Mouse (Mus musculus): ENCODE results near the gene Glyctk. TPM values are rescaled to one million over a fixed set of nuclear protein-coding genes. Genes with fewer than 3 reads are reported as not detected.

The Glyctk gene
- total and polyA plus RNA-seq, 3 experiments, result 2.5 to 3.3 (median 3.2) TPM

DNA sequence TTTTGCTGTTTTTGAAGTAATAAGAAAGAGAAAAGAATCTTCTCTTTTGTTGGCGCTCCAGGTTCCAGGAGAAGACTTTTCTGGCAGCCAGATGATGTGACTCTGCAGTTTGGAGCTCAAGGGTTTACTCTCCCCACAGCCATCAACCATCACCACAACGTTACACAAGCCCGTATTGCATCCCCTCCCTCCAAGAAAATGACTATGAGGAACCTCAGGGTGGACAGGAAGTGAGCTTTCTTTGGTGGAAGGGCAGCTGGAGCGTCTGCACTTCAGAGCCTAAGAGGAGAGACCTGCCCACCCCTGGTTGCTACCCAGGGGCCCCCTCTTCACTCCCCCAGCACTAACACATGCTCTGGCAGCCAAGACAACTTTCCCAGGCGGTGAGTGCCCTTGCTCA lies 10.7 kb downstream of the Glyctk start:
- no peak for DNase-seq

DNA sequence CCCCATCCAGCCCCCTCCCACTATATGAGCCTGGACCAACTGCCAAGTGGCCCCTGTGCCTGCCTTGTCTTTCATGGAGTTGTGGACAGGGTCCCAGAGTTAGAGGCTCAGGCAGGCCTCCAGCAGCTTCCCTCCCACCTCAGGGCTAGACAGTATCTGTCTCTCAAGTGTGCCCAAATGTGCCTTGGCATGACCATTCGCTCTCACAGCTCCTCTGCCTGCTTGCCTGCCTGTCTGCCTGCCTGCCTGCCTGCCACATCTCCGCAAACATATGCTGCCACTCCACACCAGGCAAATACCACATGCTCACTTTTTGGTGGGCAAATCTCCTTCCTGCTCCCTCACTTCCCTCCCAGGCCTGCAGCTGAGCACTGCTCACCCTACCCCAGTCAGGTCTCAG lies 12.4 kb downstream of the Glyctk start:
- no peak for DNase-seq

DNA sequence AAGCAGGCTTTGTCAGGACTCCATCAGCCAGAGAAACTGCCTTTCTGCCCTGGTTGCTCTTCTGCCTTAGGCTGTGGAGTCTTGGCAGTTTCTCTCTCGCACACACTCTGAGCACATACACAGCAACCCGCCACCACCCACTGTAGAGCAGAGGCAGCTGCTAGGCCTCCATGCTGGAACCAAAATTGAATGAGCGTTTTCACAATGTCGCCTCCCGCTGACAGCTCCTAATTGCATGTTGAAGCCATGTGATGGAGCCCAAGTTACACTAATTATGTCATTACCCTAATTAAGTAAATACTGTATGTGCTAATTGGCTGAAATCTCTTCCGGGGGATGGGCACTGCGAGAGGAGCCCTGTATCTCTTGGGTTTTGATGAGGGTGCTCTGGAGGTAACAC lies 13.8 kb downstream of the Glyctk start:
- DNase-seq, result no peak

DNA sequence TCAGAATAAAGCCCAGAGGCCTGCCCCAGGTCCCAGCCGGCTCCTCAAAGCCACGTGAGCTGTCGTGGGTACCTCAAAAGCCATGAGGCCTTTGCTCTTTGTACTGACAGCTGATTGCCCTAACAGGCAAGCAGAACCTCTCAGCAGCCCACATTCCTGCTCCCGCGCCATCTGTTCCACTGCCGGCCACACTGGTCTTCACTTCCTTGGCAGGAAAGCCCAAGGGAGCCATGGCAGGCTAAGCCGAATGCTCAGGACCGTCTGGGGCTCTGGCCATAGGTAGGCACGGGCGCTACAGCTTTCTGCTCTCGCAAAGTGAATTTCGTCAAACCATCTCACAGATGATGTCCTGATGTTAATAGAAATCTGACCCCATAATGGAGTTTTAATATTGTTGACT lies 16.0 kb downstream of the Glyctk start:
- DNase-seq, result no peak

DNA sequence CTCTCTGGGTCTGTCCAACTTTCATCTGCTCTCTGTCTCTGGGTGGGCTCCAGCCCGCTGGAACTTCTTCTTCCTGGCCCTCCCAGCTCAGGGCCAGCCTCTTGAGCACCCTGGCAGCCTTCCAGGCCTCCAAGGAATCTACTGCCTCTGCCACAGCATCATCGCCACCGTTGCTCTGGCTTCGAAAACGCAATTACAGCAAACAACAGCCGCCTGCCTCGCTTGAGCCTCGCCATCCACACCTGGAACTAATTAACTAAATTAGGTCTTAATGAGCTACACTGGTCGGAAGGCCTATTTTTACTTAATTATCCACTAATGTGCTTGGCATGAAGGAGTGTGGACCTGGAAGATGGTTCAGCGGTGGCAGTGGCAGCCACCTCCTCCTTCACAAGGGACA lies 18.2 kb downstream of the Glyctk start:
- DNase-seq, result no peak

DNA sequence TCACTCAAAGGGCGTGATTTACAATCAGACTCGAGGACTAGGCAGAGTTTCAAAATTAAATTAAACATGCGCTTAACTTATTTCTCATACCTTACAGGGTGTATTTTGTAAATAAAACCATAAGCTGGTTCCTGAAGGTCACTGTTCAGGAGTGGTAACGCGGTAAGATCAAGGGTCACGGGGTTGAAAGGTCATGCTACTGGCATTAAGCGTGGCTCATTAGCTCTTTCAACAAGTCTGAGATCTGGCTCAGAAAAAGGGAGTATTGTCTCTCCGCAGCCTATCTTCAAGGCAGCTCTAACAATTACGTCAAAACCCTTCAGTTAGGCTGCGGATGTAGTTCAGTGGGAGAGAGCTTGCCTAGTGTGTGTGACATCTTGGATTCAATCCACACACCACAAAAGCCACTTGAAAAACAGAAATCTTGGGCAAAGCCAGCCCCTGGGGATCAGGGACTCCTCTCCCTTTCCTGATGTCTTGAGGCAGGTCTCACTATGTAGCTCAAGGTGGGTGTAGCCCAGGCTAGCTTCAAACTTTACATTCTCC lies 20.2 kb downstream of the Glyctk start:
- DNase-seq, result no peak

DNA sequence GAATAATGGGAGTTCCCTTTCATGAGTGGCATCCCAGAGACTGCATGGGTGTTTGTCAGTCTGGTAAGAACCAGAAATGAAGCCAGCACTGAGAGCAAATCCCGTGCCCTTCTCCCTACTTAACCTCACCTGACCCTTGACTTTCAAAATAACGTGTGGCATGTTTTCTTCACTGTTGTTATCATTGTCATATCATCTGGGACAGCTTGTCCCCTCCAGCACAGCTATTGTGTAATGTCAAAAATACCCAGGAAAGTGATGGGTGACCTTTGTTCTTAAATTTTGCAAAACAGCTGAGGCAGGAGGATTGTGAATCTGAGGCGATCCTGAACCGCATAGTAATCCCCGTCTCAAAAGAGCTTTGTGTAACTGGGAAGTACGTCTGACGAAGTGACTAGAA lies 27.7 kb downstream of the Glyctk start:
- DNase-seq, result no peak

DNA sequence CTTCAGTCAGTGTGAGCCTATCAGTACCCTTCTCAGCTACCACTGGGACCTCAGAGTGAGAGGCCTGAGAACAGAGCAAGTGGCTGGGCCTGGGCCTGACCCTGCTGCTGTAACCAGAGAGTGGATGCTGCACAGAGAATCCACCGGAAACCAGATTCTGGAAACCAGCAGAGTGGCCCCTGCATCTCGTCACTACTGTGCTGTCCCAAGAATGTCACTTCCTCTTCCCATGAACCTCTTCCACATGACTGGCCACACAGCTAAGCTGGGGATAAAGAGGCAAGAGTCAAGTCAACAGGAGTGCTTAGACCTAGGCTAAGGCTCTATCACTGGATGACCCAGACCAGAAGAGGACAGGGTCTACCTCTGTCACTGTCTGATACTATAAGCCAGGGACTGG lies 28.9 kb downstream of the Glyctk start:
- no peak for DNase-seq

DNA sequence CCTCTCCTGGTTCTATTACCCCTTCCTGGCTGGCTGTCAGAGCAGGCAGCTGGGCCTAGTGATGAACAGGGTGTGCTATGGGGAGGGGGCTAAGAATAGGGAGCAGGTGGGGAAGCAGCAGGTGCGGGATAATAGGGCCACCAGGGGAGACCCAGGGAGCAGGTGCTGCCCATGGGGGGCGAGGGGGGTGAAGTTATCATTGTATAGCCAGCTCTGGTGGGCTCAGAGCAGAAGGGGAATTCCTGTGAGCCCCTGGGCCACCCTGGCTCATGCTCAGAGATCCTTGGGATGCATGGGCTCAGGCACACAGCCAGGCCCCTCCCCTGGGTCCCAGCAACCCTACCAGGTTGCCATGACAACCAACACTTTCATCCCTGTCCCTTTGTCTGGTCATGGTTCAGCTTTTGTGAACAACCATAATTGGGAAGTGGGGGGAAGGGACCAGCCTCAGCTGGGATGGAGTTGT lies 31.1 kb downstream of the Glyctk start:
- no peak for DNase-seq

DNA sequence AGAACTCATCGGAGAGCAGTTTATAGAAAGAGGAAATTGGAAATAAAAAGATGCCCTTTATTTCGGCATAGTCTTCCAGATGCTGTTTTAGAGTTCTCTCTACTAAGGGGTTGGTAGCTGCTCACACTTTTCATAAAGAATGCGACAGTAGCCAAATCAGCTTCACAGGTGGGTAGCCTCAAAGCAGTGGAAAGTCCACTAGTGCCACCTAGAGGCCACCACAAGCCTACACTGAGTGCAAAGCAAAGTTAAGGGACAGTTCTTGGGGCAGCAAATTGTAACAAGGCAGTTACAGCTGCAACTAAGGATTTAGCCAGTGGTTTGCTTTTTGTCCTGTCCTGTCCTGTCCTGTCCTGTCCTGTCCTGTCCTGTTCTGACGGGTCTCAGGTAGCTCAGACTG lies 34.3 kb downstream of the Glyctk start:
- peak; percentile 27 for DNase-seq

DNA sequence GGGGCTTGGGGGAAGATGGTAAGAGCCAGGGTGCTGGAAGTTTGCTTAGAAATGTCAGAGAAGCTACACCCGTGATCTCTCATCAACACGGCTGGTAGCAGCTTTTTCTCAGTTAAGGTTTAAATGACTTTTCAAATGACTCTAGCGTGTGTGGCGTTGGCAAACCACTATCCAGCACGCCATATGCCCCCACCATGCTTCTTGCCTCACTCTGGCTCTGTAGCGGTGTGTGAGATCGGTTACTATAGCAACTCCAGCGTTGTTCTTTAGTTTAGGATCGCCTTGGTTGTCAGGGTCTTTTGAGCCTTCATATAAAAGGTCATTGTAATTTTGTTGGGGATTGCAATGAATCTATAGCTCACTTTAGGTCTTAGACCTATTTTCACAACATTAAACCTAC lies 38.9 kb downstream of the Glyctk start:
- no peak for DNase-seq

DNA sequence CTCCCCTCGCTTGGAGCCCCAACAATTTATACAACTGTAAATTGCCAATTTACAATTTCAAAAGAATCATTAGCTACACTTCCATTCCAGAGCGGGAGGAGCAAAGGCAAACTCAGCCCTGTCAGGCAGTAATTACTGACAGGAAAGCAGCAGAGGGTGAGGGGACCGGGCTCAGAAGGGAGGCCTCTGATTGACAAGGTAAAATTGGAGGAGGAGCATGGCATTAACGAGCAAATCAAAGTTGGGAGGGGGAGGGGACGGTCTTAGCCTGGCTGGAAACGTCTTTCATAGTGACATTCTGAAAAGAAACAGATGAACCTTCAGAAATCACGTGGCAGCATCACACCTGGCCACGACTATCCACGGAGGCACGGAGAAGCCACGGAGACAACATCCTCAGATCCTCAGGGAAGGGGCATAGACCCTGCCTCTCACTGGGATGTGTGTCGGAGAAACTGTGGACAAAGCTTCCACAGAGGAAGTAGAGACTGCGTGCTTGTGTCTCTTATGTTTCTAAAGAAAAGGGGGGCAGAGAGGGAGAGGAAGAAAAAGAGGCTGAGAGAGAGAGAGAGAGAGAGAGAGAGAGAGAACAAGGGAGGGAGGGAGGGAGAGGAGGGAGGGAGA lies 42.0 kb downstream of the Glyctk start:
- DNase-seq, result no peak

DNA sequence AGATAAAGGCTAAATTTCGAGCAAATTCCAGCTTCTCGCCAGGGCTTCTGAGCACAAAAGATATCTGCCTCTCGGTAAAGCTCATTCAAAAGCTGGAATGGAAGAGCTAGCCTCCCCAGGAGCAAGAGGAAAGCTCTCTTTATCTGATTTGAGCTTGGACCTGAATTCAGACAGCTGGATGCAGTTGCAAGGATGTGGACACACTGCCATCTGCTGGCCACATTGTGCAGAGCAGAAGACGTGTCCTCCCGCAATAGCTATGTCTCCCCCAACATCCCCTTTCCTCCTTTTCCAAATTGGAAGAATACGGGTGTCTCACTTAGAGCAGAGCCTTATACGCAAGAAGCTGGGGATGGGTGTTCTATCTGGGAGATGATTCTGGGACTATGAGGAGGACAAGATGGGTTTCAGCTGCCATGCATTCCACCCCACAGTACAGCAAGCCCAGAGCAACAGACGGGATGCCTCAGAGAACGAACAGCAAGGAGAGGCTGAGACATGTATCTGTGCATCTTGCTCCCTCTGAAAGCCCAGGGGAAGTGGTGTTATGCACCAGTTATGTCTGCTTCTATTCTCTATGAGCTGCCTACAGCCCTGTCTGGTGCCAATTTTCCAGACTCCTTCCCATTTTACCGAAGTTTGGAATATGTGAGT lies 45.0 kb downstream of the Glyctk start:
- peak; percentile 53 for DNase-seq

DNA sequence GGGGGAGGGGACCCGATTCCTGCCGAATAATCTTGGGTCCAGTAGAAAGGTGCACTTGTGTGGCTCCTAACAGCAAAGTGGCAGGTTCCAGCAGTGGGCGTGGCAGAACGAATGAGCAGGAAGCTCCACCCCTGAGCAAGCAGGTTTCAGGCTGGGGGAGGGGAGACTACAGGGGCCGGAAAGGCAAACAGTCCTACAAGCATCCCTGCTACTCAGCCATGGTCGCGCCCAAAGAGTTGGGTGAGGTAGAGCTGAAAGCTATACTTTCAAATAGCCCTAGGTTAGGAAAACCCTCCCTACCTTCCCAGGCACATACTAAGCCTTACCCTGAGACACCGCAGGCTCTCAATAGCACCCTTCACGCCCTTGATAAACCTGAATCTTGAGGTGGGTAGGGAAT lies 51.7 kb downstream of the Glyctk start:
- DNase-seq, result no peak

DNA sequence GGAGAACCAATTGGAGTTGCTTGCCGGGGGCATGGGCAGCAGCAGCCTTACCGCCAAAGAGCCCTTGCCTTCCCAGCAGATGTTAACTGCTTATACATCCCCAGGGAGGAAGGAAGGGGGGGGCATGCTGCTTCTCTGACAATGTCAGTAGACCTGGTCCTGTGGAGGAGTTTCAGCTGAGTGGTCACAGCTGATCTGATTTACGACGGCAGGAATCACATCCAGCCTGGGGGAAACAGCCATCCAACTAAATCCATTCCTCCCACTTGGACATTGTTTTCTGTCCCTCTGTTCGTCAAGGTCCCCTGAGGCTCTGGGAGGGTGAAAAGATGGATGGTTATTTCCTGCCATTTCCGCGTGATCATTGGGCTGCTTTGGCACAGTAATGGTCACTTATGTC lies 53.5 kb downstream of the Glyctk start:
- no peak for DNase-seq

Small RNA genes within 50 kb of the gene (microRNA-seq; reads per million reads assigned to microRNA genes)
- gene Mir135a-1 (0 reads per million in 2 experiments), gene Mirlet7g (110,905 to 143,569 reads per million in 2 experiments)

Other genes with a start within 250 kb of the Glyctk start
- 1 to 10 TPM; 1.8 to 5.8 TPM for gene Col6a5, start 197.5 kb downstream of the Glyctk start, total RNA-seq (2021)
- gene Col6a5, start 197.5 kb downstream of the Glyctk start, polyA plus RNA-seq (2012; rRNA removed), result 0.30 and 0.36 TPM in 2 replicates
- under 1 TPM; 0.14 to 0.26 TPM for gene Col6a4, start 61.4 kb downstream of the Glyctk start, total RNA-seq (2021)
- 0.03 and 0.31 TPM in 2 replicates for gene Col6a4, start 61.4 kb downstream of the Glyctk start, polyA plus RNA-seq (2012; rRNA removed)
- gene Wdr82, start 12.8 kb upstream of the Glyctk start, total RNA-seq (2021), result 10 to 100 TPM; 66.8 to 75.8 TPM
- gene Wdr82, start 12.8 kb upstream of the Glyctk start, polyA plus RNA-seq (2012; rRNA removed), result 50.5 and 67.4 TPM in 2 replicates
- gene Ppm1m, start 41.6 kb upstream of the Glyctk start, total RNA-seq (2021), result 100 to 1,000 TPM in 1 of 2 experiments, 10 to 100 TPM in 1; 84.6 to 135 TPM
- 216 and 273 TPM in 2 replicates for gene Ppm1m, start 41.6 kb upstream of the Glyctk start, polyA plus RNA-seq (2012; rRNA removed)
- 100 to 1,000 TPM in 1 of 2 experiments, 10 to 100 TPM in 1; 75.8 to 128 TPM for gene Twf2, start 45.0 kb upstream of the Glyctk start, total RNA-seq (2021)
- 121 and 125 TPM in 2 replicates for gene Twf2, start 45.0 kb upstream of the Glyctk start, polyA plus RNA-seq (2012; rRNA removed)
- 1 to 10 TPM in 1 of 2 experiments, under 1 TPM in 1; 0.84 to 1.4 TPM for gene Tlr9, start 64.5 kb upstream of the Glyctk start, total RNA-seq (2021)
- 2.5 and 2.7 TPM in 2 replicates for gene Tlr9, start 64.5 kb upstream of the Glyctk start, polyA plus RNA-seq (2012; rRNA removed)
- gene Alas1, start 90.5 kb upstream of the Glyctk start, total RNA-seq (2021), result 1,000 to 10,000 TPM; 1,496 to 1,691 TPM
- gene Alas1, start 90.5 kb upstream of the Glyctk start, polyA plus RNA-seq (2012; rRNA removed), result 1,137 and 1,435 TPM in 2 replicates
- 1 to 10 TPM; 3.4 to 5.4 TPM for gene Poc1a, start 122.9 kb upstream of the Glyctk start, total RNA-seq (2021)
- 5.4 and 7.1 TPM in 2 replicates for gene Poc1a, start 122.9 kb upstream of the Glyctk start, polyA plus RNA-seq (2012; rRNA removed)
- gene Dusp7, start 210.5 kb upstream of the Glyctk start, total RNA-seq (2021), result 10 to 100 TPM; 12.8 to 18.7 TPM
- 40.2 and 46.7 TPM in 2 replicates for gene Dusp7, start 210.5 kb upstream of the Glyctk start, polyA plus RNA-seq (2012; rRNA removed)